Mouse (Mus musculus) cerebellum, adult 2 months (tissue): ENCODE results near the gene Hdac7. TPM values are rescaled to one million over a fixed set of nuclear protein-coding genes. Genes with fewer than 3 reads are reported as not detected.

Source experiments
- DNase-seq, 2 experiments: peaks; one replicate each; pipeline ENCODE4 v3.0.0; 2021
- H3K27ac ChIP-seq: fragments of 200-500 bp; 2 replicates; pipeline ENCODE4 v1.5.1; 2012; ENCODE audit warnings: low read length, control low read depth, inconsistent platforms; ENCODE audit not compliant: insufficient read depth
- H3K27me3 ChIP-seq: fragments of 200-500 bp; 2 replicates; pipeline ENCODE4 v1.6.1; 2012; ENCODE audit warnings: inconsistent platforms, mild to moderate bottlenecking, low read length, moderate library complexity; ENCODE audit not compliant: control insufficient read depth, insufficient read depth
- H3K4me1 ChIP-seq: fragments of 200-500 bp; 2 replicates; pipeline ENCODE4 v1.6.1; 2011; ENCODE audit warnings: low read length; ENCODE audit not compliant: control insufficient read depth, insufficient read depth
- H3K4me3 ChIP-seq: fragments of 200-500 bp; replicated peaks from 2 replicates; pipeline ENCODE3; 2011; ENCODE audit warnings: mild to moderate bottlenecking, low read depth, low read length, control low read depth; ENCODE audit not compliant: insufficient read depth
- CTCF ChIP-seq: fragments of 200-500 bp; IDR thresholded peaks from 2 replicates; pipeline ENCODE4 v1.5.1; 2011; ENCODE audit warnings: low read depth, mild to moderate bottlenecking, control low read depth, low read length, moderate library complexity, borderline replicate concordance; ENCODE audit not compliant: insufficient read depth
- POLR2A ChIP-seq: fragments of 200-500 bp; IDR thresholded peaks from 2 replicates; pipeline ENCODE4 v1.6.1; 2011; ENCODE audit warnings: low read length, control low read depth, borderline replicate concordance; ENCODE audit not compliant: insufficient read depth
- WGBS: fragments of 180-500 bp; shearing (Covaris S2); methylation state at CpG from one replicate; pipeline ENCODE4 v1.1.7; 2018; 5-methylcytosine and 5-hydroxymethylcytosine counted together
- polyA plus RNA-seq: library from polyadenylated mRNA; depleted of rRNA; stranded (reverse); fragments of >200 nt; gene quantifications from 2 replicates; pipeline ENCODE4 v1.2.3, GENCODE M21; 2012

Hdac7 gene
- polyA plus RNA-seq, 1 experiment: 40.9 TPM

DNA sequence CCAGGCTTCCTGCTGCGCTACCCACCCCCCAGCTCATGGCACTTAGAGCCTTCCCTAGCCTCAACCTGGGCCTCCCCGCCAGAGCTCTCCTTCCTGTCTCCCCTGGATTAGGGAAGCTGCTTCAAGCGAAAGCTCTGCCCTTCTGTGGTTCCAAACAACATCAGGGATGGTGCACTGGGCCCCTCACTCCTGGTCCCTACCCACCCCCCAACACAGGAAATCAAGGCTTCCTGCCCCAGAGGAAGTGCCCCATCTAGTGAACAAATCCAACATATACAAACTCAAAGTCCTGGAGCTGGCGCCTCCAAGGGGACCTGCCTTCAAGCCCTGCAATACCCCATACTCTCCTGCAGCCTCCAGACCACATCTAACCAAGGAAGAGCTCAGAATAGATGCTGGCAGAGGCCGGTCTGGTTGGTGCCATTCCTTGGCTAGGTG lies 15.4 kb downstream of the Hdac7 start:
- Histone ChIP-seq H3K4me1 (peaks cover 18% of the 10 kb centered on the region), H3K27ac (no peak overlapping the region), H3K27me3 (no peaks in the 10 kb centered on the region), H3K4me3 (no peak overlapping the region)
- DNase-seq: no peak
- WGBS: 78% methylated on average over 5 of the region's 5 CpGs
- TF ChIP-seq CTCF (no peak), POLR2A (no peak)

GRCm38 (mm10) chr15:97828221-97828842 lies 16.0 kb downstream of the Hdac7 start:
- DNase-seq: no peak
- peaks cover 22% of the 10 kb centered on the region for H3K4me1 ChIP-seq
- WGBS: 75% methylated on average over 6 of the region's 6 CpGs
- H3K27ac ChIP-seq: no peak overlapping the region
- no peaks in the 10 kb centered on the region for H3K27me3 ChIP-seq
- no peak for TF ChIP-seq POLR2A
- no peak overlapping the region for H3K4me3 ChIP-seq

GRCm38 (mm10) chr15:97827401-97827800 lies 16.9 kb downstream of the Hdac7 start:
- WGBS: 83% methylated on average over 8 of the region's 8 CpGs
- Histone ChIP-seq H3K4me3 (no peak overlapping the region), H3K4me1 (peaks cover 29% of the 10 kb centered on the region), H3K27me3 (no peaks in the 10 kb centered on the region), H3K27ac (no peak overlapping the region)
- TF ChIP-seq CTCF (no peak), POLR2A (no peak)
- DNase-seq: no peak

- H3K27me3 ChIP-seq: no peaks in the 10 kb centered on the region
- peaks cover 34% of the 10 kb centered on the region for H3K4me1 ChIP-seq
- H3K27ac ChIP-seq: no peak overlapping the region
- TF ChIP-seq POLR2A: no peak
- TF ChIP-seq CTCF: no peak
- no peak overlapping the region for H3K4me3 ChIP-seq
- no peak for DNase-seq
- WGBS: 81% methylated on average over 5 of the region's 5 CpGs
Measured at GRCm38 (mm10) chr15:97826588-97827261, 17.6 kb downstream of the Hdac7 start.

DNA sequence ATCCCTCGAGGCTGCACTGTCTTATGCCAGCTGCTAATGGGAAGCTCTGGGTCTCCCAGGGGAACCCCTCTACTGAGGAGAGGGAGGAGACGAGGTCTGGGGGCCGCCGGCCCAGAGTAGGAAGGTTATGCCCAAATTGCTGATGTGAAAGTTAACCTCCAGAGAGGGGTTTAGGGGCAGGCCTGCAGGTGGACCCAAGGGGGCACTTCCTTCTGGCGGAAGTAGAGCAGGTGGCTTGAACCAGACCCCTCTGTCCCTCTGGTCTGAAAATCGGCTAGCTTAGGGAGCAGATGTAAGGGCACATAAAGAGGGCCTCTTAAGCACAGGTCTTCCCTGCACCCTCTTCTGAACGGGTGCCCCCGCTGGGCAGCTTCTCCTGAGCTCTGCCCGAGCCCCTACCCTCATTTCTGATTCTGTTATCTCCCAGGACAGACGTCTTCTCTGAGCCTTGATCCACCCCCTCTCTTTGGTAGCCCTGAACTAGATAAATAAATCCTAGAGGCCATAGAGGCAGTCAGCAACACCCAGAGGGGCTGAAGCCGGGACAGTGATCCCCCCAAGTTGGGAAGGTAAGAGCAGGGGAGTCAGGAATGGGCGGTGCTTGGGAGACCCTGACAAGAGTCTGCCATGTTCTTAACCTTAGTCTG lies 18.2 kb downstream of the Hdac7 start:
- Histone ChIP-seq H3K27ac (no peak overlapping the region), H3K4me3 (no peak overlapping the region)

DNA sequence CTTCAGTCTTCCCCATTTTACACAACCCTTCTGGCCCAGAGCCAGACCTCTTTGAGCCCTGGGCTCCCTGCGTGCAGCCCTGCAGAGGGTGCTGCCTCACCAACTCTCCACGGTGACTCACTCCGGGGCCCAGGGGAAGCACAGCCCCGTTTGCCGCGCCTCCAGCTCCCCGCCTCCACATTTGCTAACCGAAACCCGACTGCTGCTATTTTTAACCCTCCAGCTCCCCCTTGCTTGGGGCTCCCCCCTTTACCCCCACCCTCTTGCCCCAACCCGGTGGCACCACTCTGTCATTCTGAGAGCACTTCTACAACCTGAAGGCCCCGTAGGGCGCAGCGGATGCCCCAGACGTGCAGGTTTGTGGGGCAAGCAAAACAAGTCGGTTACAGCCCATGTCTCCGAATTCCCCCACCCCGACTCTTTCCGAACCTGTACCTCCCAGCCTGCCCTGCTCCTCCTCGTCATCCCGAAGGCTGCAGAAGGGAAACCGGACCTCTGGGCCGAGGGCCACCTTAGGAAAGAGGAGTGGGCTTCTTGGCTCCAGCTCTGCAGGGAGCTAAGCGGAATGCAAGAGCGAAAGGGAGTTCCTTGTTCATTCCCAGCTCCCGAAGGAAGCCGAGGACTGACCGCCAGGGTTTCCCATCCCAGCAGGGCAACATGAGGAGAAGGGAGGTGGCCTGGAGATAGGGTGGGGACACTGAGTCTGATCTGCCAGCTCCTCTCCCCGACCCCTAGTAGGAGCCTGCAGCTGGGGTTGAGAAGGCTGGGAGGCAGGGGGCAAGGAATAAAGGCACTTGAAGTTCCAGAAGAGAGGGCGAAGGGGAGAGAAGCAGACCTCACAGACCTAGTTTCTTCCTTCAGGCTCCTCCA lies 19.0 kb downstream of the Hdac7 start:
- Histone ChIP-seq H3K4me1 (peaks cover 41% of the 10 kb centered on the region), H3K4me3 (no peak overlapping the region), H3K27ac (no peak overlapping the region), H3K27me3 (no peaks in the 10 kb centered on the region)
- DNase-seq: peak in 1 of 2 experiments; percentile 44
- no peak for TF ChIP-seq CTCF
- TF ChIP-seq POLR2A: no peak
- 34% methylated on average over 29 of the region's 29 CpGs for WGBS

More for the DNA sequence above, 18.2 kb downstream of the Hdac7 start:
- 64% methylated on average over 12 of the region's 12 CpGs for WGBS
- Histone ChIP-seq H3K27me3 (no peaks in the 10 kb centered on the region), H3K4me1 (peaks cover 38% of the 10 kb centered on the region)
- no peak for TF ChIP-seq POLR2A
- no peak for TF ChIP-seq CTCF
- no peak for DNase-seq

DNA sequence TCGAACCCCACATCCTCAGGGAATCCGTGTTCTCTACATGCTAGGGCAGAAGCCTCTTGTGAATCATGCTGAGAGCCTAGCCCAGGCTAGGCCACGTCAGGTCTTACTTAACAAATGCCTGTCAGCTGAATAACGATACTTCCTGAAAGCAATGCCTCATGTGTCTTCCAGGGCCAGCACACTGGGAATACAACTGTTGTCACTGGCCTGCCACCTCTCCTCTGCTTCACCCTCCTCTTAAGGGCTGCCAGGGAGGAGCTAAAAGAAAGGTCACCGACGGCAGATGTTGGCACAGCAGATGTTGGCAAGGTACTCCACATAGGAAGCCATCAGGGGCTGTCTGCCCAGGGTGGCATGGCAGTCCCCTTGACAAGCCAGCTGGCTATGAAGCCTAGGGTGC lies 20.3 kb downstream of the Hdac7 start:
- 53% methylated on average over 6 of the region's 6 CpGs for WGBS
- no peak for TF ChIP-seq POLR2A
- no peak for TF ChIP-seq CTCF
- Histone ChIP-seq H3K4me1 (peaks cover 47% of the 10 kb centered on the region), H3K4me3 (no peak overlapping the region), H3K27me3 (no peaks in the 10 kb centered on the region), H3K27ac (peak overlapping the region; percentile 8)
- no peak for DNase-seq
